Mouse (Mus musculus) cerebellum, postnatal 36 days (tissue): ENCODE measurements around the gene Vps9d1.
"Not testable (repeated sequence)": the region's sequence is repeated elsewhere in the genome, so short reads cannot be mapped to it uniquely, and the experiment has no call there.

Experiments used
- DNase-seq, 2 experiments: peaks; one replicate each; pipeline ENCODE4 v3.0.0; 2021 to 2022; ENCODE audit warnings: mixed read lengths in 2 of 2

Gene Vps9d1

DNA sequence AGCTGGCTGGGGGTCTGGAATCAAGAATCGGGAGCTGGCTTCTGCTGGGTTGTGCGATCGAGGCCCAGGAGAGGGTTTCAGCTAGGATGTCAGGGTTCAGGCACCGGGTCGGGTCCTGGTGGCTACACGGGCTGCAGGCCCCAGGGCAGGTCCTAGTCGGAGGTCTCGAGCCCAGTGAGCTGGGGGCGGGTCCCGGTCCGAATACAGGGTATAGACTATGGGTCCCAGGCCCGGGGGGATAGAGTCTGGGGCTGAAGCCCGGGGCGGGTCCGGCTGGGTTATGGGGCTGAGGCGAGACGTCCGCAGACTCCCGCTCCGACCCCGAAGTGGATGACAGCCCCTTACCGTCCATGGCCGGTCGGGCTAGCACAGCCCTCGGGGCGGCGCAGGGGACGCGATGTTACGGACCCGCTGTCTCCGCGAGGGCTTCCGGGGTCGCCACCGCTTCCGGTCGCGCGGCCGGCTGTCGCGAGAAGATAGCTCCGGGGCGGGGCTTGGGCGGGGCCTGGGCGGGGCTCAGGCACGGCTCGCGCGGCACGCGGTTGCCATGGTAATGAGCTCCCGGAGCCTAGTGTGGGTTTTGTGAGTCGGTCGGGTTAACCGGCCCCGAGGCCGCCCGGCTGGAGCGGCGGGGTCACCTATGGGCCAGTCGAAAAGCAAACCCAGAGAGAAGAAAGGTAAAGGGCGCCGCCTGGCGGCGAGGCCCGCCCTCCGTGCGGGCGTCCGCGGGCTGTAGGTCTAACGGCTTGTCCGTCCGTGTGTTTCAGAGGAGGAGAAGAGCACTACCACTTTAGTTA is 41.6 kb downstream of the Vps9d1 start, which contains the start of the genes Chmp1a and Spata33:
Chmp1a (minus strand) TSS at position 443 of the 797 bp plus-strand sequence.
Spata33 (plus strand) TSS at position 512 of the 797 bp plus-strand sequence.
- DNase-seq, result peak; percentile 84 to 85

- no peak for DNase-seq
These were observed 42.3 kb downstream of the Vps9d1 start for GRCm38 (mm10) chr8:123211876-123212275.

DNA sequence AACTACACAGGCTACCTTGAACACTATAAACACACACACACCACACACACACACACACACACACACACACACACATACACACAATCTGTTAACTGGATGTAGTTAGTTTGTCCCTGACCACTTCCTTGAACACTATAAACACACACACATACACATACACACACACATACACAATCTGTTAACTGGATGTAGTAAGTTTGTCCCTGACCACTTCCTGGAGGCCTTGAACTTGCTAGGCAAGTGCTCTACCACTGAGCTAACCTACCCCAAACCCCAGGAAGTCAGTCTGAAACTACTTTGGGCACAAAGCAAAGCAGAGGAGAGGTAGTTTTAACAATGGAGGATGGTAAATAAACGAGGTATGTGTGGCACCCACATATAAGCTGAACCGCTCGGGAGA is 50.6 kb downstream of the Vps9d1 start:
- DNase-seq, result no peak

DNA sequence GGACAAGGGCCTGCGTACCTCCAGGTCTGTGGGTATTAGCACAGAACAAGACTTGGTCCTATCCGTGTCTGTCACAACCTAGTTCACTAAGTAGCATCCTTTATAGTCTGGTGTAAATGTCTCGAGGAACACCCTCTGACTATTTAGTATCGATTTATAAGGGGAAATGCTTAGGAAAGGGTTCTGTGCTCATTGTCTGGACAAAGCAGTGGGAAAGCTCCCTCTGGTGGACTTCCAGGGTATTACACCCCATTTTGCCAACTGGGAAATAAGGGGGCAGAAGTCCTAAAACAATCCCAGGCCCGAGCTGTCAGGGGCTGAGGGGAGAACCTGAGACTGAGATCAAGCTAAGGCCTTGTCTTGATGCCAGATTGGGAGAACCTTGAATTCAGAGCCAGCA is 51.9 kb downstream of the Vps9d1 start:
- peak; percentile 70 to 81 for DNase-seq

- DNase-seq, result no peak
These were observed 54.3 kb downstream of the Vps9d1 start for GRCm38 (mm10) chr8:123199864-123200263.

- not testable (repeated sequence) for DNase-seq
These were observed 57.1 kb downstream of the Vps9d1 start for GRCm38 (mm10) chr8:123197016-123197415.

GRCm38 (mm10) chr8:123193771-123194170 is 60.4 kb downstream of the Vps9d1 start:
- DNase-seq, result no peak
